Mouse (Mus musculus) forebrain, embryonic 16.5 days (tissue): ENCODE measurements around the gene Ehd4. TPM values are rescaled to one million over a fixed set of nuclear protein-coding genes. Genes with fewer than 3 reads are reported as not detected.

Experiments used
- ATAC-seq: fragments of 200-750 bp; cut with Nextera tagmentation; 2 replicates; pipeline ENCODE4 v1.8.0; 2017; ENCODE audit warnings: mild to moderate bottlenecking, moderate library complexity
- H3K27ac ChIP-seq: fragments of 300-500 bp; sonication (generic); 2 replicates; pipeline ENCODE4 v1.5.1; 2014; ENCODE audit warnings: low read length, control low read depth
- H3K27me3 ChIP-seq: fragments of 300-500 bp; sonication (generic); replicated peaks from 2 replicates; pipeline ENCODE4 v1.6.1; 2014; ENCODE audit warnings: low read length; ENCODE audit not compliant: control insufficient read depth, insufficient read depth
- H3K36me3 ChIP-seq: fragments of 300-500 bp; sonication (generic); 2 replicates; pipeline ENCODE4 v1.6.1; 2014; ENCODE audit not compliant: control insufficient read depth, insufficient read depth
- H3K4me1 ChIP-seq: fragments of 300-500 bp; sonication (generic); replicated peaks from 2 replicates; pipeline ENCODE4 v1.6.1; 2014; ENCODE audit warnings: low read length; ENCODE audit not compliant: control insufficient read depth, insufficient read depth
- H3K4me2 ChIP-seq: fragments of 300-500 bp; sonication (generic); 2 replicates; pipeline ENCODE4 v1.6.1; 2014; ENCODE audit warnings: mild to moderate bottlenecking, low read length, control low read depth
- H3K4me3 ChIP-seq: fragments of 300-500 bp; sonication (generic); replicated peaks from 2 replicates; pipeline ENCODE4 v1.5.1; 2014; ENCODE audit warnings: mild to moderate bottlenecking, low read length, control low read depth
- H3K9ac ChIP-seq: fragments of 300-500 bp; sonication (generic); replicated peaks from 2 replicates; pipeline ENCODE4 v1.6.1; 2014; ENCODE audit warnings: low read depth, low read length, control low read depth
- H3K9me3 ChIP-seq: fragments of 300-500 bp; sonication (generic); 2 replicates; pipeline ENCODE4 v1.6.1; 2016; ENCODE audit warnings: low read length; ENCODE audit not compliant: control insufficient read depth
- WGBS: fragments of 180-500 bp; shearing (Covaris S2); extraction: QIAGEN DNeasy Blood & Tissue Kit; methylation state at CpG from one replicate; pipeline ENCODE4 v1.1.7; 2014; 5-methylcytosine and 5-hydroxymethylcytosine counted together
- polyA plus RNA-seq: library from polyadenylated mRNA; unstranded; fragments of >200 nt; fragmentation: Nextera tagmentation; extraction: Ambion mirVana; gene quantifications from 2 replicates; pipeline ENCODE4 v1.2.1, GENCODE M21; 2015

Gene Ehd4
- polyA plus RNA-seq, 1 experiment from 2014 or later: 9.7 TPM

DNA sequence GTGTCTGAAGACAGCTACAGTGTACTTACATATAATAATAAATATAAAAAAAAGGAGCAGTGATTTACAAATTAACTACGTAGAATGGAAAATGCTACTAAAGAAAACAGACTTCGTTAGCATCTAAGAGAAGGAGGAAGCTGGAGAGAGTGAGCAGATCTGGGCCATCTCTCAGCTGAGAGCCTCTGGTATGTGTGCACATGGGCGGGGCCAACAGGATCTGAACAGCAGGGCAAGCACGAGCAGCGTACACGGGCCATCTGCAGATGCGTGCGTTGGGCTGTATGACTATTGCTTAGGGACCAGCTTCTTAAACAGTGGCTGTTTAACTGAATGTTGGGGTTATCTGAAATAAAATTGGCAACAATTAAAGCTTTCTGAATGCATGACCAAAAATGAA lies 56.5 kb downstream of the Ehd4 start:
- Histone ChIP-seq H3K4me2 (no peak overlapping the region), H3K4me3 (no peak overlapping the region), H3K27ac (no peak overlapping the region), H3K9me3 (no peaks in the 10 kb centered on the region), H3K36me3 (no peaks in the 10 kb centered on the region), H3K4me1 (no peaks in the 10 kb centered on the region), H3K9ac (no peak overlapping the region), H3K27me3 (no peaks in the 10 kb centered on the region)
- ATAC-seq: no peak
- WGBS: 78% methylated on average over 8 of the region's 8 CpGs

DNA sequence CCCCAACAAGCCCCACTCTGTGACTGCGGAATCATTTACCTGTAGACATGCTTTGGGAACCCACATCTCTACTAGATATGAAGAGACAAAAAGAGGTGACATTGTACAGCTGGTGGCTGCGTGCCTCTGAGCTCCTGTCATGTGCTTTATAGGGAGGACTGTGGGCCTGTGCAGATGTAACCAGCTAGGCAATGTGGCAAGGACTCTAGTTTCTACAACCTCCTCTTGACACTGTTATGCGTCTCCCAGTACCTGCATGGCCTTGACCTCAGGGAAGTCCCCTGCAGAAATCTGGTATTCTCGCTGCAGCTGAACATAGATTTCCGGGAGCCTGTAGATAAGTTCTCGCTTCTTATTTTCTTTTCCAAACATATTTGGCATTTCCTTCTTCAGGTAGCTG lies 57.7 kb downstream of the Ehd4 start:
- Histone ChIP-seq H3K9ac (no peak overlapping the region), H3K27me3 (no peaks in the 10 kb centered on the region), H3K4me3 (no peak overlapping the region), H3K4me1 (no peaks in the 10 kb centered on the region), H3K36me3 (no peaks in the 10 kb centered on the region), H3K9me3 (no peaks in the 10 kb centered on the region), H3K4me2 (no peak overlapping the region), H3K27ac (no peak overlapping the region)
- 97% methylated on average over 6 of the region's 6 CpGs for WGBS
- ATAC-seq: no peak

DNA sequence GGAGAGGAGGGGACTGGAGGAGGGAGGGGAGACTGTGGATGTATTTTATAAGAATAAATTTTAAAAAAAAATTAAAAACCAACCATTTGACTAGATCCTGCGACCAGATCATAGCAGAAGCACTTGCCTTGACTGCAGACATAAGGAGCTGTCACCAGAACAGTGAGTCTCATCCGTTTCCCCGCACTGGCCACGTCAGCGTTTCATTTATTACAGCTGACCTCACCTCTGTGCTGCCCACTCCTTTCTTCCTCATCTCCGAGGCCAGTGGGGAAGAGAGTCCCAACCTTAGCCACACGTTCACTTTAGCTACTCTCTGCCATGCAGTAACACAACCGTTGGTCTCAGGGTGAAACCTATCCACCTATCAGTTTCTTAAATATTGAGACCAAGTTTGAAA lies 58.2 kb downstream of the Ehd4 start:
- Histone ChIP-seq H3K4me2 (no peak overlapping the region), H3K4me1 (no peaks in the 10 kb centered on the region), H3K27me3 (no peaks in the 10 kb centered on the region), H3K4me3 (no peak overlapping the region), H3K9me3 (no peaks in the 10 kb centered on the region), H3K36me3 (no peaks in the 10 kb centered on the region), H3K27ac (no peak overlapping the region), H3K9ac (no peak overlapping the region)
- no peak for ATAC-seq
- 88% methylated on average over 8 of the region's 8 CpGs for WGBS

DNA sequence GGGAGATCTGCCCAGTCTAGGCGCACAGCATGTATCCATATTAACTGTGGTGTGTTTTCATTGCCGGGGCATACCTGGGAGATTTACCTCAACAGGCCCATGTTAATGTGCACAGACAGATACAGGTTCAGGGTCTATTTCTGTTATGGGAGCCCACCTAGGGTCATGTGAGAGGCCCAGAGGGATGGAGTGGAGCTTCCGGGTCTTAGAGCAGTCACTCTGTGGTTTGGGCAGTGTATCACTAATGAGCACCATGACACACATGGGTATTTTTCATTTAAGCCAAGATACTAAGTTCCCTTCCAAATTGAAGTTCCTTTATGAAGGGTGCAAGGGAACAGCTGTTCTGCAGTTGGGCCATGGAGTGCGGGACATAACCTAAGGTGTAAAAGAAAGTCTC lies 59.2 kb downstream of the Ehd4 start:
- Histone ChIP-seq H3K4me3 (no peak overlapping the region), H3K36me3 (no peaks in the 10 kb centered on the region), H3K27ac (no peak overlapping the region), H3K27me3 (no peaks in the 10 kb centered on the region), H3K4me2 (no peak overlapping the region), H3K9me3 (no peaks in the 10 kb centered on the region), H3K9ac (no peak overlapping the region), H3K4me1 (no peaks in the 10 kb centered on the region)
- WGBS: 96% methylated on average over 4 of the region's 4 CpGs
- ATAC-seq: no peak

DNA sequence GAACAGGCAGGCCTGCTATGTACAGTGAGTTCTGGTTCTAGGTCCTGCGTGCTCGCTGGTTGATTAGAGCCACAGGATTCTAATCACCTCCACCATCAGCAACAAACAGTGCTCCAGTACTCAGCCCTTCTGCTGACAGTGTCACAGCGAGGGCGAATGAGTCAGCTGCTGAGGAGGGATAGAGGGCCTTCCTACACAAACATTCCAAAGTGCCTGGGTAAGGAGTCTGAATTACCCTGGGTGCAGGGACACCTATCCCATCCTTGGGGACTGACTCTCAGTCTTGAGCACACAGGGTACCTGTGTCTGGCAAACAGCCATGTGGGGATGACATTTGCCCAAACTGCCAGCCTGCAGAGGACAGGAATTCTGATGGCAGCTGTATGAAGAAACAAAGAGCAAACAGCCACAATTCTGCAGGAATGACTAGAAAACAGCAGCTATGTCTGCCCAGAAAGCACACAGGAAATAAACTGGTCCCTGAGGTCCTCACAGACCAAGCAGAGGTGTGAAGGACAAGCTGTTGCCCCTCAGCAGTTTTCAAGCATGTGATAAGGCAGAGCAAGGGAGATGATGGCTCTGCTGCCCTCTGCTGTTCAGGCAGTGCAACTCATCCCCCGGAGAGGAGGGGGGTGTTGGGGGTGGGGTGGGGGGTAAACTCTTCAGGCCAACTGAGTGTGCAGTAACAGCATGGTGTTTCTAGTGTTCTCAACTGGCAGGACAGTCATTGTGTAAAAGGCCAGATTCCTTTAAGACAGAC lies 60.6 kb downstream of the Ehd4 start:
- WGBS: 74% methylated on average over 5 of the region's 5 CpGs
- Histone ChIP-seq H3K9me3 (no peaks in the 10 kb centered on the region), H3K36me3 (no peaks in the 10 kb centered on the region), H3K27me3 (no peaks in the 10 kb centered on the region), H3K4me1 (no peaks in the 10 kb centered on the region), H3K9ac (no peak overlapping the region), H3K27ac (no peak overlapping the region), H3K4me2 (no peak overlapping the region), H3K4me3 (no peak overlapping the region)
- ATAC-seq: no peak

DNA sequence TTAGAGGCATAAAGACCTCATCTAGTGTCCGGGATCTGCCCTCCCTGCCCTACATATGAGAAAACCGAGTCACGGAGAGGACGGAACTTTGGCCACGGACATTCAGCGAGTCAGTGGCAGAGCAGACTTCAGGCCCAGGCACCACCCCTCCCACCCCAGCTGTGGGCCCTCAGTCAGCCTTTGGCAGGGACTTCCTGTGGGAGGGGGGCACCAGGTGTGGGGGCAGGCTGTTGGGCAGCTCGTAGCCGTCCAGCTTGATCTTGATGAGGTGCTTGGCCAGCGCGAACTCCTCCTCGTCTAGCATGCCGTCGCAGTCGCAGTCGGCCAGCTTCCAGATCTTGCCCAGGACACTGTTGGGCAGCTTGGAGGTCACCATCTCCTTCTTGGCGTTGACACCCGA lies 63.4 kb downstream of the Ehd4 start:
- no peaks in the 10 kb centered on the region for H3K4me1 ChIP-seq
- H3K9me3 ChIP-seq: no peaks in the 10 kb centered on the region
- H3K27ac ChIP-seq: no peak overlapping the region
- no peak overlapping the region for H3K9ac ChIP-seq
- H3K27me3 ChIP-seq: no peaks in the 10 kb centered on the region
- H3K4me2 ChIP-seq: no peak overlapping the region
- WGBS: 95% methylated on average over 17 of the region's 17 CpGs
- H3K36me3 ChIP-seq: no peaks in the 10 kb centered on the region
- no peak for ATAC-seq
- H3K4me3 ChIP-seq: no peak overlapping the region

DNA sequence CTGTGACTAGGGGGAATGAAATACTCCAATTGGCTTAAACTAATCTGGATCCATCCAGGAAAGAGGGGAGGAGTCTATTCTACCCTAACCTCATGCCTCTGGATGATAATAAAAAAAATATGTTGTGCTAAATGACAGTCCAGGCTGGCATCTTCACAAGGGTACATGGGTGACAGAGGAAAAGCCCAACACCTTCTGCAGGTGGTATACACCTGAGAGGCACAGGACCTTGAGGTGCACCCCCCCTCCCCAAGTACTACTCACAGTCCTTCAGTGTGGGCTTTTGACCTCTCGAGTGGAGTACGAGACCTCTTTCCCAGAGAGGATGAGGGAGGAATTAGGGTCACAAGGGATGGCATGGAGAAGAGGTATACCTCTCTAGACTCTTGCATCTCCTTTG lies 66.5 kb downstream of the Ehd4 start:
- no peak overlapping the region for H3K9ac ChIP-seq
- no peaks in the 10 kb centered on the region for H3K4me1 ChIP-seq
- WGBS: 92% methylated on average over 2 of the region's 2 CpGs
- H3K27ac ChIP-seq: no peak overlapping the region
- no peaks in the 10 kb centered on the region for H3K36me3 ChIP-seq
- H3K9me3 ChIP-seq: no peaks in the 10 kb centered on the region
- no peak for ATAC-seq
- H3K4me3 ChIP-seq: no peak overlapping the region
- H3K4me2 ChIP-seq: no peak overlapping the region
- no peaks in the 10 kb centered on the region for H3K27me3 ChIP-seq

DNA sequence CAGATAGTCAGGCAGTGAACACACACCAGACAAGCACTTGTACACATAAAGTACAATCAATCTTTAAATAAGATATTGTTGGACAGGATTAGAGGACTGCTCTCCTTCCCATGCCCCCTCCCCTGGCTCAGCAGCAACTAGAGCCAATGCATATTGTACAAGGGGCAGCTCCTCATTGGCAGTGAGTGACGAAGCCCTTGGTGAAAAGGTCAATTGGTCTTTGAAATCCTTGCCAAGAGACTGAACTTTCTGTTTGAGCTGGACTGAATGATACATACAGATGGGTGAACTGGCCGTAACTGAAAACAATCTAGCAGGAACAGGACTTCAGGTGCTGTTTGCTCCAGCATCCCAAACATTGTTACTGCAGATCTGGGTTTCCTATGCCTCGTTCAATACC lies 67.0 kb downstream of the Ehd4 start:
- Histone ChIP-seq H3K4me2 (no peak overlapping the region), H3K27me3 (no peaks in the 10 kb centered on the region), H3K9ac (no peak overlapping the region), H3K36me3 (no peaks in the 10 kb centered on the region), H3K27ac (no peak overlapping the region), H3K9me3 (no peaks in the 10 kb centered on the region), H3K4me1 (no peaks in the 10 kb centered on the region), H3K4me3 (no peak overlapping the region)
- 73% methylated on average over 3 of the region's 3 CpGs for WGBS
- no peak for ATAC-seq

DNA sequence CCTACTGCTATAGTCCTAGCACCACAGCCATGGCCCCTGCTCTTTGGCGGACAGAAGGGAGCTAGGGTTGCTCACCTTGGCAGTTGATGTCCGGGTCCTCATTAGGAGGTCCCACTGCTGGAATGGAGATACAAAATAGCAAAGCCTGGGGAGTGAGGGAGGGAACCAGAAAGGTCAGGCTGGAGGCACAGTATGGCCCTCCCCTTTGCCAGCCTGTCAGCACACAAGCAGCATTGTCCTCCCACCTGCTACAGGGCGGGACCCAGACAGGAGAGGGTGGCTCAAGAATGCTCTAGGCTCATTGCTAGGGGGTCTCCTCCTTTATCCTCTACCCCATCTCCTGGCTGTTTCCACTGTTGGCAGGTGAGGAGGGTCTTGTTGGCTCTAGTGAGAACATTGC lies 68.4 kb downstream of the Ehd4 start:
- H3K9me3 ChIP-seq: peaks cover 2% of the 10 kb centered on the region; the same call in 1 of the 2 replicates
- no peaks in the 10 kb centered on the region for H3K27me3 ChIP-seq
- WGBS: 96% methylated on average over 3 of the region's 3 CpGs
- no peak overlapping the region for H3K9ac ChIP-seq
- H3K4me2 ChIP-seq: no peak overlapping the region
- ATAC-seq: no peak
- no peaks in the 10 kb centered on the region for H3K36me3 ChIP-seq
- H3K27ac ChIP-seq: no peak overlapping the region
- no peaks in the 10 kb centered on the region for H3K4me1 ChIP-seq
- no peak overlapping the region for H3K4me3 ChIP-seq
